Mouse (Mus musculus) thymus, adult 2 months (tissue): ENCODE data around the gene Rhot1.

Experiments used
- CTCF ChIP-seq: fragments of 200-500 bp; IDR thresholded peaks from 2 replicates; pipeline ENCODE4 v1.5.1; 2012; ENCODE audit warnings: mild to moderate bottlenecking, control low read depth, low read length, moderate library complexity, borderline replicate concordance; ENCODE audit not compliant: control insufficient read depth, poor library complexity, insufficient read depth; ENCODE audit errors: extremely low read depth
- POLR2A ChIP-seq: fragments of 200-500 bp; IDR thresholded peaks from 2 replicates; pipeline ENCODE4 v1.6.1; 2012; ENCODE audit warnings: mild to moderate bottlenecking, low read length, control low read depth, moderate library complexity; ENCODE audit not compliant: control insufficient read depth, poor library complexity, insufficient read depth; ENCODE audit errors: extremely low read depth

GRCm38 (mm10) chr11:80196351-80196750, 12.5 kb upstream of the Rhot1 start:
- TF ChIP-seq CTCF: no peak
- no peak for TF ChIP-seq POLR2A
